24 mouse cellular contexts compared by ENCODE assay signal in the genomic region with DNA sequence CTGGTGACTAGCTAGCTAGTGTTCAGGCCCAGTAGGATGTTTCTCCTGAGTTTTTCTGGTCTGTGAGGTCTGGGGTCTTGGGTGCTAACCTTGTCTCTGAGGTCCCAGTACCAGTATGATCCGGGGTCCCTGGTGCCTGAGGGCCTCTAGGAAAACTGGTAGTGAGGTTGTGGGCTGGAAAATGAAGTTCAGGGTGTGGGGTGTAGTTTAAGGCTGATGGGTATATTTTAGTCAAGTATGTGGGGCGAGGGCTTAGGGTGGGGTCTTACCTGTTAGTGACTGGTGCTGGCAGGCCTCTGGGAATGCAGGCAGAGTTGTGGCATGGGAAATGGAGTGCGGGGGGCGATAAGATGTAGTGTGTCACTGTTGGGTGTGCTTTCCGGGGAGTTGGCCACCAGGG.
DNase-seq lines count a peak whose midpoint lies in the region; ATAC-seq and TF ChIP-seq lines count a peak whose summit lies in the region.
"Had no signal": no experiment of that assay in that cellular context is flagged by ENCODE, and none has a peak within 500 bp of the region (broad histone marks: within the 10 kb centered on the region; RNA-seq: fewer than 3 reads in every experiment).

No protein-coding gene starts in this region.

- ATAC-seq in liver, embryonic 11.5 days (replicated peaks; ENCODE audit: low FRiP score) = no peak
- no peak for ATAC-seq in liver, embryonic 12.5 days
- ATAC-seq: activated CD4-positive, CD25-positive, alpha-beta regulatory T cell, adult 4 months; CD4-positive, CD25-positive, alpha-beta regulatory T cell, adult 4 months; forebrain, embryonic 13.5 days; forebrain, embryonic 15.5 days; Patski had no signal

- no peak for TF ChIP-seq EP300 in heart, adult 2 months (IDR thresholded peaks at IDR 0.05; ENCODE audit: insufficient read depth, low read depth, low read length)

- WGBS in heart, adult 2 months = 77% methylated on average over 5 of the region's 5 CpGs
- WGBS in liver, embryonic 11.5 days = 82% methylated on average over 5 of the region's 5 CpGs
- WGBS in liver, embryonic 12.5 days (ENCODE audit: insufficient replicate concordance) = 58% methylated on average over 5 of the region's 5 CpGs

- no peaks in the 10 kb centered on the region for H3K36me3 ChIP-seq in heart, adult 2 months (ENCODE audit: control insufficient read depth, insufficient read depth, low read length)
- H3K36me3 ChIP-seq in liver, embryonic 11.5 days (ENCODE audit: control insufficient read depth, insufficient read depth, low read length) = no peaks in the 10 kb centered on the region
- H3K36me3 ChIP-seq in liver, embryonic 12.5 days = no peaks in the 10 kb centered on the region
- H3K36me3 ChIP-seq: embryonic facial prominence, embryonic 10.5 days; embryonic facial prominence, embryonic 12.5 days; forebrain, embryonic 15.5 days; G1E had no signal

- H3K79me2 ChIP-seq in heart, adult 2 months (replicated peaks; ENCODE audit: control insufficient read depth, insufficient read depth, low read length) = no peaks in the 10 kb centered on the region

- no peak for TF ChIP-seq POLR2A in heart, adult 2 months (IDR thresholded peaks at IDR 0.05; ENCODE audit: insufficient read depth, low read depth, low read length)

- no peak overlapping the region for H3K27ac ChIP-seq in heart, adult 2 months
- H3K27ac ChIP-seq in liver, embryonic 11.5 days (ENCODE audit: low read depth, low read length) = no peak overlapping the region
- no peak overlapping the region for H3K27ac ChIP-seq in liver, embryonic 12.5 days
- H3K27ac ChIP-seq: embryonic facial prominence, embryonic 10.5 days; embryonic facial prominence, embryonic 12.5 days; forebrain, embryonic 13.5 days; forebrain, embryonic 15.5 days had no signal

- no peak overlapping the region for H3K4me2 ChIP-seq in liver, embryonic 11.5 days
- H3K4me2 ChIP-seq in liver, embryonic 12.5 days = no peak overlapping the region
- H3K4me2 ChIP-seq: embryonic facial prominence, embryonic 12.5 days; forebrain, embryonic 13.5 days; forebrain, embryonic 15.5 days had no signal

- peak; percentile 60 for DNase-seq in heart, adult 11 months
- DNase-seq in heart, adult 2 months = no peak
- DNase-seq in liver, embryonic 11.5 days (ENCODE audit: low spot score) = peak; percentile 20
- DNase-seq in urinary bladder, postnatal 4 days (ENCODE audit: low spot score in 2 of 2) = peak; percentile 9 to 46
- DNase-seq in urinary bladder, adult 18-20 months (ENCODE audit: low spot score in 2 of 2) = no peak
- DNase-seq: adrenal gland, adult 8-10 months; adrenal gland, postnatal 14 days; adrenal gland, postnatal 36 days; B cell, adult 2 months; cerebellum, adult 11-12 months; cerebellum, adult 2 months; cerebellum, adult 9-10 months; cerebellum, postnatal 10 days; cerebellum, postnatal 25 days had no signal

- no peak overlapping the region for H3K9ac ChIP-seq in heart, adult 2 months (ENCODE audit: low read depth, low read length)
- no peak overlapping the region for H3K9ac ChIP-seq in liver, embryonic 11.5 days (ENCODE audit: low read depth, low read length)
- H3K9ac ChIP-seq in liver, embryonic 12.5 days = no peak overlapping the region
- H3K9ac ChIP-seq: embryonic facial prominence, embryonic 12.5 days; forebrain, embryonic 13.5 days; forebrain, embryonic 15.5 days had no signal

- intact Hi-C loops in heart, adult 2 months (cut with DNase I) = no loop called here

- H3K4me3 ChIP-seq in heart, adult 2 months = no peak overlapping the region
- H3K4me3 ChIP-seq in liver, embryonic 11.5 days (ENCODE audit: low read depth, low read length) = no peak overlapping the region
- no peak overlapping the region for H3K4me3 ChIP-seq in liver, embryonic 12.5 days
- H3K4me3 ChIP-seq: embryonic facial prominence, embryonic 10.5 days; embryonic facial prominence, embryonic 12.5 days; forebrain, embryonic 13.5 days; forebrain, embryonic 15.5 days had no signal

- H3K27me3 ChIP-seq in heart, adult 2 months (ENCODE audit: control insufficient read depth, insufficient read depth, low read length) = no peaks in the 10 kb centered on the region
- no peaks in the 10 kb centered on the region for H3K27me3 ChIP-seq in liver, embryonic 11.5 days (replicated peaks; ENCODE audit: control insufficient read depth, insufficient read depth, low read length)
- H3K27me3 ChIP-seq in liver, embryonic 12.5 days (replicated peaks) = no peaks in the 10 kb centered on the region
- H3K27me3 ChIP-seq: CH12.LX; embryonic facial prominence, embryonic 12.5 days; forebrain, embryonic 13.5 days; forebrain, embryonic 15.5 days had no signal

- H3K9me3 ChIP-seq in liver, embryonic 11.5 days (ENCODE audit: control insufficient read depth, low read length) = no peaks in the 10 kb centered on the region
- no peaks in the 10 kb centered on the region for H3K9me3 ChIP-seq in liver, embryonic 12.5 days (replicated peaks)
- H3K9me3 ChIP-seq: embryonic facial prominence, embryonic 10.5 days; embryonic facial prominence, embryonic 12.5 days; forebrain, embryonic 13.5 days; forebrain, embryonic 15.5 days; G1E had no signal

- no peaks in the 10 kb centered on the region for H3K4me1 ChIP-seq in heart, adult 2 months (ENCODE audit: control insufficient read depth, insufficient read depth, low read length)
- no peaks in the 10 kb centered on the region for H3K4me1 ChIP-seq in liver, embryonic 11.5 days (replicated peaks; ENCODE audit: control insufficient read depth, insufficient read depth, low read length)
- H3K4me1 ChIP-seq in liver, embryonic 12.5 days = no peaks in the 10 kb centered on the region
- H3K4me1 ChIP-seq: embryonic facial prominence, embryonic 10.5 days; embryonic facial prominence, embryonic 12.5 days; forebrain, embryonic 13.5 days; forebrain, embryonic 15.5 days had no signal

- TF ChIP-seq CTCF in heart, adult 2 months (IDR thresholded peaks at IDR 0.05) = no peak

Comparison
In these comparisons a context has a peak if more than half of its experiments do, and no peak if none do; other contexts are left out.
1. DNase-seq: peak in heart, adult 11 months (single experiment), liver, embryonic 11.5 days (single experiment) and urinary bladder, postnatal 4 days (2 of 2); none in heart, adult 2 months (0 of 2) and urinary bladder, adult 18-20 months (0 of 2).